Mouse (Mus musculus) neural tube, embryonic 15.5 days (tissue): ENCODE measurements around the gene Zfp281. TPM values are rescaled to one million over a fixed set of nuclear protein-coding genes. Genes with fewer than 3 reads are reported as not detected.

ENCODE experiments used
- ATAC-seq: fragments of 200-750 bp; cut with Nextera tagmentation; 2 replicates; pipeline ENCODE4 v1.8.0; 2017; ENCODE audit warnings: mild to moderate bottlenecking, moderate TSS enrichment, moderate library complexity; ENCODE audit not compliant: low FRiP score
- H3K27ac ChIP-seq: fragments of 300-500 bp; sonication (generic); replicated peaks from 2 replicates; pipeline ENCODE4 v1.5.1; 2015; ENCODE audit warnings: mild to moderate bottlenecking, inconsistent platforms
- H3K27me3 ChIP-seq: fragments of 300-500 bp; sonication (generic); replicated peaks from 2 replicates; pipeline ENCODE4 v1.6.1; 2015; ENCODE audit warnings: inconsistent platforms
- H3K36me3 ChIP-seq: fragments of 300-500 bp; sonication (generic); 2 replicates; pipeline ENCODE4 v1.6.1; 2015; ENCODE audit warnings: inconsistent platforms
- H3K4me1 ChIP-seq: fragments of 300-500 bp; sonication (generic); 2 replicates; pipeline ENCODE4 v1.6.1; 2015; ENCODE audit warnings: inconsistent platforms
- H3K4me2 ChIP-seq: fragments of 300-500 bp; sonication (generic); 2 replicates; pipeline ENCODE4 v1.6.1; 2015; ENCODE audit warnings: inconsistent platforms, mild to moderate bottlenecking, moderate library complexity
- H3K4me3 ChIP-seq: fragments of 300-500 bp; sonication (generic); replicated peaks from 2 replicates; pipeline ENCODE4 v1.5.1; 2015; ENCODE audit warnings: mild to moderate bottlenecking, inconsistent platforms
- H3K9ac ChIP-seq: fragments of 300-500 bp; sonication (generic); replicated peaks from 2 replicates; pipeline ENCODE4 v1.6.1; 2015; ENCODE audit warnings: mild to moderate bottlenecking, inconsistent platforms
- H3K9me3 ChIP-seq: fragments of 300-500 bp; sonication (generic); replicated peaks from 2 replicates; pipeline ENCODE4 v1.6.1; 2016; ENCODE audit warnings: inconsistent platforms
- WGBS: fragments of 180-500 bp; shearing (Covaris S2); methylation state at CpG from one replicate; pipeline ENCODE4 v1.1.7; 2015; ENCODE audit warnings: mixed read lengths; 5-methylcytosine and 5-hydroxymethylcytosine counted together
- polyA plus RNA-seq: library from polyadenylated mRNA; unstranded; fragments of >200 nt; fragmentation: Nextera tagmentation; extraction: Ambion mirVana; gene quantifications from 2 replicates; pipeline ENCODE4 v1.2.1, GENCODE M21; 2015

Zfp281 gene
- polyA plus RNA-seq, 1 experiment from 2014 or later: 17.2 TPM

DNA sequence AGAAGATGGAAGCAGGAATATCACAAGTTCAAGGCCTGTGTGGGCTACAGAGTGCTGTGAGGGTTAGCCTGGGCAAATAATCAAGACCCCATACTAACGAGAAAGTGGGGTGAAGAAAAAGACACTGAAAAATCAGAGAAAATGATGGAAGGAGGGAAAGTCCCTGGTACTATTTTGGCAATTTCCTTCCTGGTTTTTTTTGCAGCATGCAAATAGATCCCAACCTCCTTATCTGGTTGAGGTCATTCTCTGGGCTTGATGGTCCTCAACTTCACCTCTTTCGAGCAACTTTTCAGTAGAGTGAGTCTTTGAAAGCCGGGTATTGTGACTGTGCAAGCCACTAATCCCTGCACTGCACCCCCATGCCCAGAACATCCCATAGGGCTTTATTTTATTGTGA, 24.6 kb upstream of the Zfp281 start:
- 87% methylated on average over 3 of the region's 3 CpGs for WGBS
- Histone ChIP-seq H3K27me3 (no peaks in the 10 kb centered on the region), H3K36me3 (no peaks in the 10 kb centered on the region), H3K9me3 (no peaks in the 10 kb centered on the region), H3K4me3 (no peak overlapping the region), H3K4me2 (no peak overlapping the region), H3K27ac (no peak overlapping the region), H3K9ac (no peak overlapping the region), H3K4me1 (no peaks in the 10 kb centered on the region)
- ATAC-seq: no peak

DNA sequence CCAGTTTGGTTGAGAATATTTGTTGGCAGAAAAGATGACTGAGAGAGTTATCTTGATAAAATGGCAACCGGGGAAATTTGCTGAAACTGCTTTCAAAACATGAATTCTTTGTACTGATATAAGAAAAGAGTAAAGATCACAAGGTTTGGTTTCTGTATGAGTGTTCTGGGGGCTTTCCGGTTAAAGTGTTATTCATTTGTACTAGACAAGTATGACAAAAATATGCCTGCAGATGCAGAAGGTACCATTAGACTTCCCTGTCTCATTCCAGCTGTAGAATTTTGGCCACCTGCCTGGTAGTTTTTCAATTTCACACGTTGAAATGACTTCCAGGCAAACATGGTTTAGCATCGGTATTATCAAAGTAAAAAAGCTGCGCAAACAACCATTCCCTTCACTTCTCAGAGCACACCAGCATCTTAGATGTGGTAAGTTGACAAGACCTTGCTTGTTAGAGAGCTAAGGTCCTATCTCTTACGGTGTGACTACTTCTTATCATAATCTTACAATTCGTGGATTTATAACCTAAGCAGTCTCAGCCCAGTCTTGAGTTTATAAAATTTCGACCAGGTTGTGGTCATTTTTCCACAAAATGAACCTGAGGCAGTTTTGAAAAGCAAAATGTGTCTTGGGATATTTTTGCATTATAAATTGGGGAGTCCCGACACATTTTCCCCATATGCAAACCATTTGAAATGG, 23.9 kb upstream of the Zfp281 start:
- no peaks in the 10 kb centered on the region for H3K27me3 ChIP-seq
- H3K36me3 ChIP-seq: no peaks in the 10 kb centered on the region
- no peak overlapping the region for H3K27ac ChIP-seq
- H3K4me2 ChIP-seq: no peak overlapping the region
- H3K9me3 ChIP-seq: no peaks in the 10 kb centered on the region
- no peak for ATAC-seq
- H3K4me1 ChIP-seq: no peaks in the 10 kb centered on the region
- no peak overlapping the region for H3K9ac ChIP-seq
- 87% methylated on average over 9 of the region's 9 CpGs for WGBS
- H3K4me3 ChIP-seq: no peak overlapping the region

GRCm38 (mm10) chr1:136601346-136601888, 23.3 kb upstream of the Zfp281 start:
- no peak for ATAC-seq
- Histone ChIP-seq H3K4me2 (no peak overlapping the region), H3K27me3 (no peaks in the 10 kb centered on the region), H3K36me3 (no peaks in the 10 kb centered on the region), H3K4me1 (no peaks in the 10 kb centered on the region), H3K27ac (no peak overlapping the region), H3K9ac (no peak overlapping the region), H3K4me3 (no peak overlapping the region), H3K9me3 (no peaks in the 10 kb centered on the region)
- WGBS: 79% methylated on average over 10 of the region's 10 CpGs

GRCm38 (mm10) chr1:136602303-136602702, 22.4 kb upstream of the Zfp281 start:
- WGBS: 76% methylated on average over 5 of the region's 5 CpGs

DNA sequence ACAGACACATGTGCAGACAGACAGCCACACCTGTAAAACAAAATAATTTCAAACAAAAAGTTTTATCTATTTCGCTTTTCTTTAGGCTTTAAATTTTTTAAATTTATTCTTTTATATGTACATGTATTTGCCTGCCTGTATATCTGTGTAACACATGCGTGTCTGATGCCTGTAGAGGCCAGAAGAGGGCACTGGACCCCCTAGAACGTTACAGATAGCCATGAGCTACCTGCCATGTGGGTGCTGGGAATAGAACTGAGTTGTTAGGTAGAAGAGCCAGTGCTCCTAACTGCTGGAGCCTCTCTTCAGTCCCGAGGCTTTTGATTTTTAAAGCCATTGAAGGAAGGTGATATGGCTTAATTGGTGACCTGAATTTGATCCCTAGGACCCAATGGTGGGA, 20.5 kb upstream of the Zfp281 start:
- H3K27me3 ChIP-seq: no peaks in the 10 kb centered on the region
- no peak overlapping the region for H3K4me3 ChIP-seq
- H3K4me2 ChIP-seq: no peak overlapping the region
- no peak overlapping the region for H3K27ac ChIP-seq
- no peak for ATAC-seq
- no peaks in the 10 kb centered on the region for H3K9me3 ChIP-seq
- no peaks in the 10 kb centered on the region for H3K36me3 ChIP-seq
- H3K9ac ChIP-seq: no peak overlapping the region
- no peaks in the 10 kb centered on the region for H3K4me1 ChIP-seq
- WGBS: 81% methylated on average over 4 of the region's 4 CpGs

More at GRCm38 (mm10) chr1:136602303-136602702, 22.4 kb upstream of the Zfp281 start:
- Histone ChIP-seq H3K27me3 (no peaks in the 10 kb centered on the region), H3K4me2 (no peak overlapping the region), H3K4me3 (no peak overlapping the region), H3K9ac (no peak overlapping the region), H3K36me3 (no peaks in the 10 kb centered on the region), H3K4me1 (no peaks in the 10 kb centered on the region), H3K27ac (no peak overlapping the region), H3K9me3 (no peaks in the 10 kb centered on the region)
- ATAC-seq: no peak

DNA sequence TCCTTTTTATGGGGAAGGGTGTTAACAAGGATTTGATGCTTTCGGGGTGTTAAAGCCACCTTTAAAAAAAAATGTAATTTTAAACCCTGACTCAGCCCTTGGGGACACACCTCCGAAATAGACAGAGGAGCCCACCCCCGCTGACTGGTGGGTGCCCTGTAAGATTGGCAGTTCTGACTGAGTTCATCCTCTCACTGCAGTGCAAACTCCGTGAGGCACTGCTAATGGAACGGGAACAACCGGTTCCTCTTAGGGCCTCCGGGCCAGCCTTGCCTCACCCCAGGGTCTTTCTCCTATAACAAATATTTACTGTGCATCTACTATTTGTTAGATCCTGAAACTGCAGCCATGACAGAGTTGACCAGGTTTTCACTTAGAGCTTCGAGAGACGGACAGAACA, 18.9 kb upstream of the Zfp281 start:
- ATAC-seq: no peak
- Histone ChIP-seq H3K4me3 (no peak overlapping the region), H3K36me3 (no peaks in the 10 kb centered on the region), H3K4me2 (no peak overlapping the region), H3K27ac (no peak overlapping the region), H3K27me3 (no peaks in the 10 kb centered on the region), H3K4me1 (no peaks in the 10 kb centered on the region), H3K9ac (no peak overlapping the region), H3K9me3 (no peaks in the 10 kb centered on the region)
- 85% methylated on average over 9 of the region's 9 CpGs for WGBS

- no peak overlapping the region for H3K4me3 ChIP-seq
- WGBS: 91% methylated on average over 4 of the region's 4 CpGs
- ATAC-seq: no peak
- H3K9me3 ChIP-seq: no peaks in the 10 kb centered on the region
- no peaks in the 10 kb centered on the region for H3K4me1 ChIP-seq
- H3K9ac ChIP-seq: no peak overlapping the region
- H3K4me2 ChIP-seq: no peak overlapping the region
- H3K27ac ChIP-seq: no peak overlapping the region
- no peaks in the 10 kb centered on the region for H3K36me3 ChIP-seq
- no peaks in the 10 kb centered on the region for H3K27me3 ChIP-seq
These were observed 18.4 kb upstream of the Zfp281 start for GRCm38 (mm10) chr1:136606278-136606677.

- Histone ChIP-seq H3K4me2 (no peak overlapping the region), H3K4me1 (0 out of 2 replicates have a peak, but pooled peaks cover 3% of the 10 kb centered on the region), H3K36me3 (no peaks in the 10 kb centered on the region), H3K27ac (no peak overlapping the region), H3K4me3 (no peak overlapping the region), H3K27me3 (no peaks in the 10 kb centered on the region), H3K9me3 (no peaks in the 10 kb centered on the region), H3K9ac (no peak overlapping the region)
- 87% methylated on average over 11 of the region's 11 CpGs for WGBS
- no peak for ATAC-seq
These were observed 16.1 kb upstream of the Zfp281 start for GRCm38 (mm10) chr1:136608339-136609261.

GRCm38 (mm10) chr1:136611803-136612202, 12.9 kb upstream of the Zfp281 start:
- Histone ChIP-seq H3K4me1 (0 out of 2 replicates have a peak, but pooled peaks cover 4% of the 10 kb centered on the region), H3K9me3 (no peaks in the 10 kb centered on the region), H3K27me3 (no peaks in the 10 kb centered on the region), H3K4me2 (no peak overlapping the region), H3K9ac (no peak overlapping the region), H3K27ac (no peak overlapping the region), H3K4me3 (no peak overlapping the region), H3K36me3 (no peaks in the 10 kb centered on the region)
- 90% methylated on average over 9 of the region's 9 CpGs for WGBS
- ATAC-seq: no peak

- no peak for ATAC-seq
- WGBS: 28% methylated on average over 6 of the region's 6 CpGs
- Histone ChIP-seq H3K9ac (no peak overlapping the region), H3K4me2 (no peak overlapping the region), H3K4me3 (no peak overlapping the region), H3K27me3 (no peaks in the 10 kb centered on the region), H3K27ac (no peak overlapping the region), H3K36me3 (no peaks in the 10 kb centered on the region), H3K4me1 (0 out of 2 replicates have a peak, but pooled peaks cover 4% of the 10 kb centered on the region), H3K9me3 (no peaks in the 10 kb centered on the region)
These were observed 11.4 kb upstream of the Zfp281 start for GRCm38 (mm10) chr1:136613300-136613751.

GRCm38 (mm10) chr1:136614748-136615440, 9.8 kb upstream of the Zfp281 start:
- Histone ChIP-seq H3K36me3 (no peaks in the 10 kb centered on the region), H3K27ac (no peak overlapping the region), H3K4me1 (0 out of 2 replicates have a peak, but pooled peaks cover 4% of the 10 kb centered on the region), H3K4me3 (no peak overlapping the region), H3K9me3 (no peaks in the 10 kb centered on the region), H3K27me3 (no peaks in the 10 kb centered on the region), H3K9ac (no peak overlapping the region), H3K4me2 (no peak overlapping the region)
- no peak for ATAC-seq
- WGBS: 89% methylated on average over 11 of the region's 11 CpGs
